Mouse (Mus musculus) brown adipose tissue, adult 24 weeks (tissue): ENCODE data around the gene Scaper. TPM values are rescaled to one million over a fixed set of nuclear protein-coding genes. Genes with fewer than 3 reads are reported as not detected.
A peak's percentile ranks its signal among the peaks of the same experiment; 100 is the strongest.

ENCODE experiments used
- H3K27ac ChIP-seq: fragments of 200-500 bp; replicated peaks from 2 replicates; pipeline ENCODE4 v1.5.1; 2012; ENCODE audit warnings: low read depth, mild to moderate bottlenecking, low read length
- H3K4me1 ChIP-seq: fragments of 200-500 bp; 2 replicates; pipeline ENCODE4 v1.6.1; 2012; ENCODE audit warnings: low read length, mixed read lengths; ENCODE audit not compliant: control insufficient read depth, insufficient read depth, insufficient read length
- H3K4me3 ChIP-seq: fragments of 200-500 bp; 2 replicates; pipeline ENCODE4 v1.5.1; 2012; ENCODE audit warnings: low read depth, mild to moderate bottlenecking, low read length, moderate library complexity; ENCODE audit not compliant: insufficient read depth
- polyA plus RNA-seq: library from polyadenylated mRNA; stranded (reverse); fragments of >200 nt; gene quantifications from 2 replicates; pipeline ENCODE4 v1.2.4, GENCODE M21; 2012; ENCODE audit not compliant: missing spikeins, insufficient read depth, insufficient read length

The Scaper gene
- polyA plus RNA-seq, 1 experiment: 6.1 TPM

- H3K4me1 ChIP-seq: no peaks in the 10 kb centered on the region
- no peak overlapping the region for H3K27ac ChIP-seq
- H3K4me3 ChIP-seq: no peak overlapping the region
These were observed 382.9 kb downstream of the Scaper start for GRCm38 (mm10) chr9:55554986-55555385.

- Histone ChIP-seq H3K4me1 (peaks cover 6% of the 10 kb centered on the region; the same call in 1 of the 2 replicates), H3K4me3 (no peak overlapping the region)
These were observed 388.5 kb downstream of the Scaper start for GRCm38 (mm10) chr9:55549302-55549890.

GRCm38 (mm10) chr9:55548871-55549270, 389.0 kb downstream of the Scaper start:
- H3K4me1 ChIP-seq: peaks cover 11% of the 10 kb centered on the region
- no peak overlapping the region for H3K27ac ChIP-seq
- H3K4me3 ChIP-seq: no peak overlapping the region

More at GRCm38 (mm10) chr9:55549302-55549890, 388.5 kb downstream of the Scaper start:
- no peak overlapping the region for H3K27ac ChIP-seq

- Histone ChIP-seq H3K4me3 (peak overlapping the region; percentile 36), H3K4me1 (peaks cover 11% of the 10 kb centered on the region), H3K27ac (no peak overlapping the region)
These were observed 391.5 kb downstream of the Scaper start for GRCm38 (mm10) chr9:55546176-55547010.

- H3K27ac ChIP-seq: no peak overlapping the region
- H3K4me1 ChIP-seq: peaks cover 15% of the 10 kb centered on the region
- peak overlapping the region; percentile 36; the same call in 1 of the 2 replicates for H3K4me3 ChIP-seq
These were observed 392.3 kb downstream of the Scaper start for GRCm38 (mm10) chr9:55545556-55546175.

GRCm38 (mm10) chr9:55544861-55545555, 392.9 kb downstream of the Scaper start:
- Histone ChIP-seq H3K4me3 (no peak overlapping the region), H3K4me1 (peaks cover 15% of the 10 kb centered on the region)

GRCm38 (mm10) chr9:55543703-55544401, 394.1 kb downstream of the Scaper start:
- peaks cover 15% of the 10 kb centered on the region for H3K4me1 ChIP-seq
- peak overlapping the region; percentile 23 for H3K4me3 ChIP-seq

More at GRCm38 (mm10) chr9:55544861-55545555, 392.9 kb downstream of the Scaper start:
- no peak overlapping the region for H3K27ac ChIP-seq

GRCm38 (mm10) chr9:55543336-55543702, 394.6 kb downstream of the Scaper start:
- H3K4me1 ChIP-seq: peaks cover 15% of the 10 kb centered on the region
- H3K27ac ChIP-seq: no peak overlapping the region
- H3K4me3 ChIP-seq: no peak overlapping the region

More at GRCm38 (mm10) chr9:55543703-55544401, 394.1 kb downstream of the Scaper start:
- H3K27ac ChIP-seq: no peak overlapping the region

GRCm38 (mm10) chr9:55542366-55543325, 395.3 kb downstream of the Scaper start:
- Histone ChIP-seq H3K4me3 (peak overlapping the region; percentile 22; the same call in 1 of the 2 replicates), H3K4me1 (peaks cover 15% of the 10 kb centered on the region), H3K27ac (no peak overlapping the region)

GRCm38 (mm10) chr9:55541681-55542365, 396.1 kb downstream of the Scaper start:
- Histone ChIP-seq H3K27ac (no peak overlapping the region), H3K4me1 (peaks cover 15% of the 10 kb centered on the region), H3K4me3 (peak overlapping the region; percentile 39)

GRCm38 (mm10) chr9:55540888-55541287, 397.0 kb downstream of the Scaper start:
- Histone ChIP-seq H3K4me3 (peak overlapping the region; percentile 45), H3K4me1 (peaks cover 9% of the 10 kb centered on the region), H3K27ac (no peak overlapping the region)

- Histone ChIP-seq H3K4me3 (no peak overlapping the region), H3K4me1 (peaks cover 9% of the 10 kb centered on the region), H3K27ac (no peak overlapping the region)
These were observed 397.5 kb downstream of the Scaper start for GRCm38 (mm10) chr9:55540391-55540770.
